Mouse (Mus musculus) thymus, adult 18-20 months (tissue): ENCODE data around the gene Tmprss4.

ENCODE experiments used
- DNase-seq, 2 experiments: peaks; one replicate each; pipeline ENCODE4 v3.0.0; 2022; ENCODE audit warnings: mixed read lengths in 2 of 2

Tmprss4 gene

DNA sequence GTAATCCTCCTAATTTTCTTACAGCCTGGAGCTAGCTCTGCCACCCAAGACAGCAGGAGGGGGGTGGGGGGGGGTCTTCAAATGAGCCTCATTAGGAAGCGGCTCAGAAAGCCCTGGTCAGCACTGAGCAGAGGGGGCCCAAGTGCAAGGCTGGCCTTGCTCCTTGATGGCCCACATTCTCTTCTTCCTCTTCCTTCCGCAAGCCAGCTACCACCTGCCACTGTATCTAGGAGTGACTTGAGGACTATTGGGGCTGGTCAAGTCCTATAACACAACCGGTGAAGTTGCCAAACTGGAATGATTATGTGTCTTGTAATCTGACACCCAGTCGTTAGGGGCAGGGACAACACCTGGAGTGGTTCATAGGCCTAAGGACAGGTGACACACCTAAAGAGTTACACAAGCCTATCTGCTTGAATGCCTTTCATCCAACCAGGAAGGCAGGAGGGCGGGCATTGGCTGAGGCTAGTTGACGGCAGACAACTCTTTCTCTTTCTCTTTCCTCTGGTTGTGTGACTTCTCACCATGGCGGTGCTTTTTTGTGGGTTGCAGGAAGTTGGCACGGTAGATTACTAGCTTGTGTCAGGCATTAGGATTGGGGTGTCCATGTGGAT, at the start of gene Tmprss4:
TSS of gene Tmprss4 (minus strand) at position 296 of the 614 bp plus-strand sequence.
- DNase-seq = peak in 1 of 2 experiments; percentile 34

- no peak for DNase-seq
These were observed 48.5 kb upstream of the Tmprss4 start for GRCm38 (mm10) chr9:45252395-45252794.

DNA sequence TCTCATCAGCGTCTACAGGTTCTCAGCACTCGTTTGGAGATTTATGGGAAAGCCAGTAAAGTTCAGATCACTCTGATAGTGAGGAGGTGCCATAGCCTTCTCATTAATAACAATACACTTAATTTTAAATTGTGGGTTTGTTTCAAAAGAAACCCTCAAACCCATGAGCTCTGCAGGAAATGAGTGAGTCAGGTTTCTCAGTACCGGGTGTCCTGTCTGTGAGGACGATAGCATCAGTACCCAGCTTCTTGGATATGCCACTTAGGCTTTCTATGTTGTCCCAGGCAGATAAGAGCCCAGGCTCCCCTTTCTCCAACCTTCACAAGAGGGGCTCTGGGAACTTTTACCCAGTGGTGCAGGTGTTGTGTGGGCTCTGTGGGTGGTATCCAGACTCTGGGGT, 48.1 kb upstream of the Tmprss4 start:
- DNase-seq = no peak

DNA sequence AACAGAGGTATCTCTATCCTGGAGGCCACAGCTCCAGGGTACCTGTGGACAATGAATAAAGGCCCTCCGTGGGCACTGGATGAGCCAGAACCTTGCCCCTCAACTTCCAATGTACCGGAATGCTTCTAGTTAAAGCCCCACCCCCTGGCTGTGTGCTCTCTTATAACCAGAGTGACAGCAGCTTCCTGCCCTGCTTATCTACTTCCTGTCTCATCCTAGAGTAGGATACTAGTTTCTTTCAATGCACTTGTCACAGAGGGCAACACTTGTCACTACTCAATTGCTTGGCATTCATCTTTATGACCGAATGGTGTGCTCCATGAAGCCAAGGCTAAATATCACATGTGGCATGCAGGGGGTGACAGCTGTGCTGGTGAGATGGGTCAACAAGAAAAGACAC, 47.4 kb upstream of the Tmprss4 start:
- peak in 1 of 2 experiments; percentile 61 for DNase-seq

DNA sequence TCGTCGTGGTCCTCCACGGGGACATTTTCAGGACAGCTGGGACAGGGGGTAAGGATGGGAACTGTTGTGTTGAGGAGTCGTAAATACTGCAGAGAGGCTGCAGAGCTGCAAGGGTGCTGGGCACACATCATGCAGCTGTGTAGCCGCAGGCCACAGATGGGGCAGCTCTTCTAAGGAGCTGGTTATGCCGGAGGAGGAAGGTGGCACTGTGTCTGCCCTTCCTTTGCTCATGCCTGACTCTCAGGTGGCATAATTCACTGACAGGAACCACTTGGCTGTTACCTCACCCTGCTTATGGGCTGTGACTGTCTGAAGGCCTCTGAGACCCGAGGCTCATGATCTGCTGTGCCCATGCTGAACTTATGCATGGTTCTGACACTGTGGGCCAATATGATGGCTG, 46.4 kb upstream of the Tmprss4 start:
- DNase-seq = peak; percentile 54 to 71

- peak in 1 of 2 experiments; percentile 30 for DNase-seq
These were observed 43.6 kb upstream of the Tmprss4 start for GRCm38 (mm10) chr9:45247536-45247935.

DNA sequence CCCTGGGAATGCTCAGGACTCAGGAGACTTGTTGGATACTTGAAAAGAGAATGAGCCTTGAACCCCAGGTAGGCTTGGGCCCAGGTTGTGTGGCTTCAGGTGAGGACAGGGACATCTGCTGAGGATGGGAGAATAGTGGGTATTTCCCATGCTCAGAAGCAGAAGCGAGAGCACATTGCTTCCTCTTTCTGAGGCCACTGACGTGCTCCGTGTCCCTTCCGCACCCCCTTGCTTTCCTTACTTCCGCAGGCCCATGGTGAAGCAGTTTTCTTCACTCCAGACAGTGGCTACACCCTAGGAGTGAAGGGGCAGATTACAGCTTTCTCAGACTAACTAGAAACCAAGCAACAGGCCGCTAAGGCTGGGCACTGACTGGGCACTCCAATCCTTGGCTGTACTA, 42.2 kb upstream of the Tmprss4 start:
- DNase-seq = peak in 1 of 2 experiments; percentile 42

DNA sequence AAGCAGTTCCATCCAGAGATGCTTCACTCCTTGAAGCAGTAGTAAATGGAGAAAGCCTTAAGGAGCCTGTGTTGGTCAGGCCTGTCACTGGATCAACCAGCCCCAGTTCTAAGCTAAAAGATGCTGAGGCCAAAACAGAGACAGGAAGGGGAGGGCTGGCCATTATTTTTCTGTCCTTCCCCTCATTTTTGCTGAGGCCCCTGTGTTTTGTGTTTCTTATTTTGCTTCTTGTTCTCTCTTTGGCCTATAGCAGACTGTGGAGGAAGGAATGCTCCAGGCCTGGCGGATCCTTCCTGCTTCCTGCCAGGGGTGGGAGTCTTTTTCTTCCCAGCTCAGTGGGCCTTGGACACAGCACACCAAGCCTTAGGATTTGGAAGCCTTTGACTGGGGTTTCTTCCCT, 41.5 kb upstream of the Tmprss4 start:
- no peak for DNase-seq

GRCm38 (mm10) chr9:45241397-45241796, 37.5 kb upstream of the Tmprss4 start:
- no peak for DNase-seq

- peak in 1 of 2 experiments; percentile 33 for DNase-seq
These were observed 32.9 kb upstream of the Tmprss4 start for GRCm38 (mm10) chr9:45236744-45237143.

DNA sequence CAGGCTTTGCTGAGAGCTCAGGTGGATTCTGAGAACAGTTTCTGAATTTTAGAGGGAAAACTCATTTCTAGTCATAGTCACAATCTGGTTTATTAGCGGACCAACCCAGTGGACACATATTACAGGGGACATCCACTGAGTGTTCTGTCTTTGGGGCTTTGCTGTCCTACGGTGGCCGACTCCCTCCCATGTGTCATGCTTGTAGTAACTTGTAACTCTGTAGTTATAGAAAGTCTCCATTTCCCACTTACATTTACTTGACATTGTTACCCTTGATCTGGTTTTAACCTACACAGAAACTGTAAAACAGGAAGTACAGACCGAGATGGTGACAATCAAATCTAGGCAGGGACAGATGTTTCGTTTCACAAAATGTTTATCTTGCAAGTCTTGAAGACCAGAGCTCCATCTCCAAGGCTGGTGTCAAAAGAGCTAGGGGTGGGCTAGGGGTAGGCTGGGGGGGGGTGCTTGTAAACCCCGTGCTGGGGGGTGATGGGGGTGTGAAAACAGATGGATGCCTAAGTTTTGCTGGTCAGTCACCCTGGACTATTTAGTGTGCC, 31.9 kb upstream of the Tmprss4 start:
- no peak for DNase-seq

DNA sequence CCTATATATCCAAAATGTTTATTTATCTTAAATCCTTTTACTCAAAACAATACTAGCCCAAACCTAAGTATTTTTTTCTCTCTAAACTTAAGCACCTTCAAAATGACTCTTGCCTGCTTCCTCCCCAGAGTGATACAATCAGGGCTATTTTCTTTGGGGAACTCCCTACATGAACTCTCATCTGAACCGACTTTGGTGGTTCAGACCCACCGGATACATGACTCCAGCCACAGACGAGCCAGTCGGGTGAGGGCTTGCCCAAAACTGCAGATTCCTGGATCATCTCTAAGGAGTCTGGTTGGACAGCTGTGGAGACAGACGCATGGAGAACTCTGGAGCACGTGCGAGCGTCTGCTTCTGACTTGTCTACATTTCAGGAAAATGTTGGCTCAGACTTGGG, 25.5 kb upstream of the Tmprss4 start:
- no peak for DNase-seq

GRCm38 (mm10) chr9:45221567-45221966, 17.7 kb upstream of the Tmprss4 start:
- DNase-seq = peak; percentile 74 to 83

DNA sequence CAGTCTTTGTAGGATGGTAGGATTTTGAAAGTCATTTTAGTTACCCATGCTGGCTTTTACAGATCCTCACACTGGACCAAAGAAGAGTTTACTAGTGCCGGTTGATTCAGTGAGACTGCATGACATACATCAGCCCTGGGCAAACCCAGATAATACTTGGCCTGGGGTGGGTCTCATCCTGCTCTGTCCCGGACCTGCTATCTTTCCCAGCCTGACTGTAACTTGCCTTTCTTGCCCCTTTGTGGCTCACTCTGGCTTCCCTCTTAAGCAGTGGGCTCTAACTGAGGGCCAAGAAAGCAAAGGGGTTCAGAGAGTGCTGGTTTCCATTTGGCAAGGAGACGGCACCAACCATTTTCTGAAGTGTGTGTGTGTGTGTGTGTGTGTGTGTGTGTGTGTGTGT, 15.8 kb upstream of the Tmprss4 start:
- no peak for DNase-seq

DNA sequence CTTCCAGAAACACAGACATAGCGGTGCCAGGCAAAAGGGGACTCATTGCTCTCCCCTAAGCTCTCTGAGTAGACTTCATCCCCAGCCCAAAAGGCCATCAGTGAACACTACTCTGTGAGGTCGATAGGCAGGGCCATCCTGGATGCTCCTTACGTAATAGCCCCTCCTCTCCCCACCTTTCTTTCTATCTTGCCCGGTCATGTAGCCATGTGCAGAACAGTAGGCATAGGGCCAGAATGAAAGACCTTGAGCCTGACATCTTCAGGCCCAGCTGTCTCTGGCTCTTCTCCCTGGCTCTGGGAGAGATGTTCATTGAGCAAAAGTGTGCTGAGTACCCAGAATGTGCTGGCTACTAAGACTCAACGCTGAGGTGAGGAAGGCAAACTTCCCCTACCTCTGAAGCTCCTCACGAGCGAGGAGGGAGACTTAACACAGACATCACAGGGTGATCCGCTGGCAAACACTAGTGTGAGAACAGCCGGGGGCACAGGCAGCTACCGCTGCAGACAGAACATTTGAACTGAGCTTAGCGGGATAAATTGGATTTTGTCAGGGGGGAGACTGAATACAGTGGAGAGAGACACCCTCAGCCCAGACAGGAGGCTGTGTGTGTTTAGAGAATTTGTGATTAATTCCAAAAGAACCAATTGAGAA, 11.8 kb upstream of the Tmprss4 start:
- DNase-seq = no peak

DNA sequence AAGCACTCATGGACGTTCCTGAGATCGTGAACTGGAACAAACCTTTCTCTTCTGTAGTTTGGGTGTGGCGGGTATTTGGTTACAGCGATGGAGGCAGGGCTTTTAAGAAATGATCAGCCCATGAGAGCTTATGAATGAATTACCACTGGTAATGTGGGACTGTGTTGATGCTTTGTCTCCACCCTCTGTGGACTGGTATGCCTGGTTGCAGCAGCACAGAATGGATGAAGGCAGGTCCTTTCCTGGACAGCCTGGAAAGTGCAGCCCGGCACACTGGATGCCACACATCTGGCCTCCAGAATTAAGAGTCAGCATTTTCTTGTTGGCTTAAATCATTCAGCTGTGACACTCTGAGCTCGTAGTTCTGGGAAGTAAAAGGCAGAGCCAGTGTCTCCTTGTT, 8.1 kb upstream of the Tmprss4 start:
- no peak for DNase-seq

DNA sequence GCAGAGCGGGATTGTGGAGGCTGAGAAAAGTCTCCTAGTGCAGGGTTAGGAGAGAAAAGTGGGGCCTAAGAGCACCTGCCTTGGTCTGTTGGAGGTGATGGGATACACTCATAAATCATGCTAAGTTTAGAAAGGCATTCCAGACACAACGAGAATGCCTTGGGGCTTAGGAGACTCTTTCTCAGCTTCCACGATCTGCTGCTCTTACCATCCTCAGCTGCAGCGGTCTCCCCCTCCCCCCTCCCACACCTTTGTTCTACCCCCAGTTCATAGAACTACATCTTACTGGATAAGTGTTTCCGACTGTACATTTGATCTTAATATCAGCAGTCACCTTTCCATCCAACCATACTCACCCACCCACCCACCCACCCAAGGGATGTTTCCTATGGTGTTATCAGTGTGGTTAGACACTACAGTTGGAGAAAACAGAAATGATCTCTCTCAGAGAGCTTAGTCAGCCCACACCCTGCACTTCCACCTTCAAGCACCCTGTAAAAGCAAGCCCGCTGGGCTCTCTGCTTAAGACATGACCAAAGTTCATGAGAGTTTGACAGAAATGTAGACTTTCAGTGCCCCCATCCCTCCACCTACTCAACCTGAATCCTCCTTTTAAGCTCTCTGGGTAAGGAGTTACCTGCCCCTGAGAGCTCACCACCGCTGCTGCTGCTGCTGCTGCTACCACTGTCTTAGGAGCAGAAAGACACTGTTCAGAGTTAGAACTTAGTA, 3.3 kb upstream of the Tmprss4 start:
- DNase-seq = no peak

DNA sequence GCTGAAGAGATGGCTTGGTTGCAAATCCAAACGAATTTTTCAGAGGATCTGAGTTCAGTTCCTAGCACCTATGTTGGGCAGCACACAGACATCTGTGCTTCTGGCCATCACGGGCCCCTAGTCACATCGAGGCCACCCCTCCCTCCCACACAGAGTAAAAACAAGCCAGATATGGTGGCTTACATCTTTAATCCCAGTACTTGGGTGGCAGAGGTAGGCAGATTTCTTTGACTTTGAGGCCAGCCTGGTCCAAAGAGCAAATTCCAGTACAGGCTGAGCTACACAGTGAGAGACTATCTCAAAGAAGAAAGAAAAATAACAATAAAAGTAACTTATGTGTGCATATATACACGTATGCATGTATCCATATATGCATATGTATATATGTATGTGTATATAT, 2.2 kb upstream of the Tmprss4 start:
- no peak for DNase-seq

DNA sequence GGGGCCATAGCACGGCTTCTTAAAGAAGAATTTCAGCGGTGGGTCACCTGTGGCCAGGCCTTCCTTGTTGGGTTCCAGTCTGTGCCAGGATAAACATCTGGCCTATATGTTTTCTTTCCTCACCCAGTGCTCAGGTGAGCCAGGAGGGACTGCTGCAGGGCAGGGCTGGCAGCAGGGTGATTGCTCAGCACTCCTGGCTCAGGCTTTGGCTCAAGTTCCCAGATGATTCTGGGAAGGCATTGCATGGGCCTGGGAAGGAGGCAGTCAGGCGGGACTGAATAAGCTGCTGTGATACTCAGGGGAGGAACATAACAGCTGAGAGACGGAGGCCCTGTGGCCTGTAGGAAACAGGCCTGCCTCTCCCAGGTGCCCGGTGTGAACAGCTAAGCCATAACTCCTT, 1.3 kb upstream of the Tmprss4 start:
- peak in 1 of 2 experiments; percentile 5 for DNase-seq

DNA sequence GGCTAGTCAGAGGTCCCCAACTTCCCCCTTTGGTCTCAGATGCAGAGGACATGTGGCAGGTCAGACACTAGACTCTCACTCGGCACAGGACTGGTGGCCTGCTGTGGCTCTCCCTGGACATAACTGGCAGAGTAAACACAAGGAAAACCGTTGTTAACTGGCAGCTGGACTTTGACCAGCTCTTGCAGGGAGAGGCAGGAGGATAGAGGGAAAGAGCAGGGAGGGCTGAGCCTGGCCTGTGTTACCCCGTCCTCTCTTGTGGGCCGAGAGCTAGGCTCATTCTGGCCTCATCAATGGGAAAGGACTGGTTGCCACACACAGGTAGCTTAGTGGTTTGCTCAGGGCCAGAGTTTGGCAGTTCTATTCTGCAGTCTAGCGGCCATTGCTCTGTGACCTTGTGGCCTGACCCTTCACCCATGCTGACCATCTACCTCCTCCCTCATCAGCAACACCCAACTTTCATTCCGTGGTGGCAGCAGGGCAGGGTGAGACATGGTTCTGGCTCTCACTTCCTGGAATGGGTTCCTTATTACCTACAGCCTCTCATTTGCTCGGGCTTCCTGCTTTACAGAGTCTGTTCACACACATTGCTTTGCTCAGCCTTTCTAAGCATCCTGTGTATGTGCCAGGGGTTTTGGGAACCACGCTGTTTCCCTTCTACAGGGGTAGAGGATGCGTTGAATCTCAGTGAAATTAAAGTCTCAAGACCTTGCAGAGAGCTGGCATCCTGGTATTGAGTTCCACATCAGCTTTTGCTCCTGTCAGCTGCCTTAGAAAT, 1.7 kb downstream of the Tmprss4 start:
- DNase-seq = no peak

GRCm38 (mm10) chr9:45201319-45201947, 2.5 kb downstream of the Tmprss4 start:
- no peak for DNase-seq

GRCm38 (mm10) chr9:45197549-45197948, 6.3 kb downstream of the Tmprss4 start:
- DNase-seq = no peak
